Mouse (Mus musculus): ENCODE measurements around the gene Sestd1. TPM values are rescaled to one million over a fixed set of nuclear protein-coding genes. Genes with fewer than 3 reads are reported as not detected.
A peak's percentile ranks its signal among the peaks of the same experiment; 100 is the strongest.

Gene Sestd1
- total RNA-seq (2015) (13.9 and 15.8 TPM in 2 replicates), total RNA-seq (2017) (21.1 and 25.6 TPM in 2 replicates)

DNA sequence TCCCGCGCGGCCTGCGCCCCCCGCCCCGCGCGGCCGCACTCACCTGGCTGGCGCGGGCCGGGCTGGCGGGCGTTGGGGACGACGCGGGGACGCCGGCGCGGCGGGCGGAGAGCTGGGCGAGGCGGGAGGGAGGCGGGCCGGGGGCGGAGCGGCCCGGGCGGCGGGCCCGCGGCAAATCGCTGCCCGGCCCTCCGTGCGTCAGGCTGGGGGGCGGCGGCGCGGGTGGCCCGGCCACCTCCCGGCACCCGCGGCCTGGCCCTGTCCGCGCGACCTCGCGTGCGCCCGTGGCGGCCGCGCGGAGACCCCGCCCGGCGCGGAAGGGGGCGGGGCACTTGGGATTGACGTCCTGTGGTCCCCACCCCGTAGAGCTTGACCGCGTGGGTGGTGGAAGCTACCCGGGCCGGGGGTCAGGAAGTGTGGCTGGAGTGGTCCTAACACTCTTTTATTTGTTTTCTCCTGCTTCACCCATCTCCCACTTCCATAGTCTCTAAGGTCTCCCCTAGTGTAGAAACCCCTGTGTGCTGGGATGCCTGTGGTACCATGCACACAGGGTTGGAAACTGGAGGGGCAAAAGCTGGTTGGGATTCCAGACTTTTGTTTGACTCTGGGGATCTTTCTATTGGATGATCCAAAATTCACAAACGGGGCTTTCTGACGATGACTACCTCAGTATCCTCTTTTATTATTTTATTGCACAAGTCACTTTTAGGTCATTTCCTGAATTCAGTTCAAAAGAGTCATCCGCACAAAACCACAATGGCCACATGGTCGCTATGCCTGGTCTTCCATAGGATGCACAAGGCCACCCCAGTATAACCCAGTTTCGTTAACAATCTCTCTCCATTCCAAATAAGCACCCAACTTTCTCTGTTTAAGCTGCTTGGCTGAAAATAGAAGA, at the start of gene Sestd1:
Gene Sestd1, minus strand, starts transcription at position 81 of the 898 bp plus-strand sequence.
- peak; percentile 73 for ATAC-seq (ENCODE audit: poor library complexity, severe bottlenecking)

- ATAC-seq (ENCODE audit: poor library complexity, severe bottlenecking): no peak
Measured at GRCm38 (mm10) chr2:77327246-77327645, 46.9 kb upstream of the Sestd1 start.

DNA sequence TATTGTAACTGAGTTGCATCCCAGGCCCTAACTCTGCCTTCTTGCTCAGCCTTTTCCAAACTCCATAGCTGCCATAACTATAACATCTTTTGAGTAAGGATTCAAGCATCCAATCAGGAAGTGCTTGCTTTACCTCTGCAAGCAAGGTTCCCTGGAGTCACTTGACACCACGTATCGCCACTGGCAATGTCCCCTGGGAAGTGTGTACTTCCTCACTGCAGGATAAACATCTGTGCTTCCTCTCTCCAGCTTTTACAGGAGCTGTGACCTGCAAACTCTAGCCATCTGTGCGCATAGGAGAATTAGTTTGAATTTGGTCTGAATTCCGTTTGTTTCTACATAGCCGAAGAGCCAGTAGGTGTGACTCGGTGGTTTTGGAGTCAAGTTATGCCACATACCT, 43.3 kb upstream of the Sestd1 start:
- no peak for ATAC-seq (ENCODE audit: poor library complexity, severe bottlenecking)

DNA sequence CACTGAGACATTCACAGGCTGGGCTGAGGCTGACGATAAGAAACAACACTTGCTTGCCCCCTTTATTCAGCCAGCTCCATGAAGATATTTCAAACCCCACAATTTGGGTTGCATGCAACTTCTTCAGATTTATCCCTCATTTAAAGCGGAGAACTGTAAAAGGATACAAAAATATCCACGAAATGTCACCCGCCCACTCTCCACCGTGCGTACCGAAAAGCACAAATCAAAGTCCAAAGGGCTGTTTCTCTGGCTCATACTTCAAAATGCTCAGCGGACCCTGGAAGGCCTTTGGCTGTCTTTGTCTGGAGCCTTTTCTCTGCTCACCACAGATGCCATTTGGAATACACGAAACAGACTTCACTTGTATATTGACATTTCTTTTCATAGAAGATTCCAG, 42.8 kb upstream of the Sestd1 start:
- ATAC-seq (ENCODE audit: poor library complexity, severe bottlenecking): no peak

DNA sequence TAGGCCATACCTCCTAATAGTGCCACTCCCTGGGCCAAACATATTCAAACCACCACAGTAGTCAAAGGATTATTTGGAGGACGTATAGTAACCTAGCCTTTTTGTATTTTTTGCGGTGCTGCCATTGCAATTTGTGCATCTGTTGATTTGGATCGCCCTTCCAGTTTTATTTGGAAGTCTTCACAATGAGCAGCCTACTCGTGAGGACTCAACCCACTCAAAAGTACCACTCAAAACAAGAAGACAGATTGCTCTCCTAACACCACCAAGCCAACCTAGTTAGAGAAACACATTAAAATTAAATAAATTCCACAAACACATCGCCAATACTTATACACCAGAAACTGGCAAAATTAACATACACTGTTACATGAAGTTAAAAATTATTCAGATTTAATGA, 38.8 kb upstream of the Sestd1 start:
- no peak for ATAC-seq (ENCODE audit: poor library complexity, severe bottlenecking)

DNA sequence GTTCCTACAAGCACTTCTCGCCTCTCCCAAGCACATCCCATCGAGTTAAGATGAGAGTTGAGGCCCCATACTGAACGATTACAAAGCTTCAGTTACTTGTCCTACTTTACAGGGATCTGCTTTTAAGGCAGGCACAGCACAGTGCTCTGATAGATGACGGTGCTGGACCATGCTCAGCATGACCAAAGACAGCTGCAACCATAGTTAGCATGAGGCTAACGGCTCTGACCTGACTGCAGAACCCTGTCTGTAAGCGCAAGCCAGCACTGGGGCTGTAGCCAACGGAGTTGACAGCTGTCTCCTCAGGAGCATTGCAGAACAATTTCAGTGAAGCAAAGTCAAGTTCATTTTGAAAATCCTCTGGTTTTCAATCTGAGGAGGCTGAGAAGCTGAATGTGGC, 36.6 kb upstream of the Sestd1 start:
- no peak for ATAC-seq (ENCODE audit: poor library complexity, severe bottlenecking)

DNA sequence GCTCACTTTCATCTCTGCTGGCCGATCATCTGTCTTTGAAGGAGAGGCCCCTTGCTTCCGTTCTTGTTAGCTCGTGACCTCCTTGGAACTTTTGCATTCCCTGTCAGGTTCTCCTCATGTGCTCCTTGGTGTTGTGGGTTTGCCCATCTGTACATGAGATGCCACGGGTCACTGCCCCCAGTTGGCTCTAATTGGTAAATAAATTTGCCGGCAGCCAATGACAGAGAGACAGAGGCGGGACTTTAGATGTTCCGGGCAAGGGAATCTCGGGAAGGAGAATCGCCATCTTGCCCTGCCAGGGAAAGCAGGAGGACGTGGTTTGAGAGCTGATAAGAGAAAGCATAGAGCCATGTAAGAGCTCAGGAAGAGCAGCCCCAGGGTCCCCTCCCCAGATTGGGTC, 33.5 kb upstream of the Sestd1 start:
- no peak for ATAC-seq (ENCODE audit: poor library complexity, severe bottlenecking)

GRCm38 (mm10) chr2:77312616-77313015, 32.2 kb upstream of the Sestd1 start:
- no peak for ATAC-seq (ENCODE audit: poor library complexity, severe bottlenecking)

- ATAC-seq (ENCODE audit: poor library complexity, severe bottlenecking): peak; percentile 88
Measured at GRCm38 (mm10) chr2:77309313-77309712, 28.9 kb upstream of the Sestd1 start.

DNA sequence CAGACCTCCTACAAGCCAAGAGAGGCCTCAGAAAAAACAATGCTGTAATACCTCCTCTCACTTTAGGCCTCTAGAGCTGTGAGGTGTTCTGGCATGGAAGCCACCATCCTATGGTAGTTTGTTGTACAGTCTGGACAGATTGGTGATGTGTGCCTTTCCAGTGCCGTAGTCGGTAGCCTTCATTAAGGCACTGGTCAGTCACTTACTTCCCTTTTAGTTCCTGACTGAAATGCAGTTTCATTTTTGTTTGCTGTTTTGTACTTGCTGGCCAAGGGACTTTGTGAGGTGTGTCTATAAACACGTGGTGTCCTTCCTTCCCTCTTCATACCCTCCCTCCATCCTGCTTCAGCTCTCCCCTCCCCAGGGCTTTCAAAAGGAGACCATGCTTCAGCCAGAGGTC, 24.1 kb upstream of the Sestd1 start:
- peak; percentile 82 for ATAC-seq (ENCODE audit: poor library complexity, severe bottlenecking)

DNA sequence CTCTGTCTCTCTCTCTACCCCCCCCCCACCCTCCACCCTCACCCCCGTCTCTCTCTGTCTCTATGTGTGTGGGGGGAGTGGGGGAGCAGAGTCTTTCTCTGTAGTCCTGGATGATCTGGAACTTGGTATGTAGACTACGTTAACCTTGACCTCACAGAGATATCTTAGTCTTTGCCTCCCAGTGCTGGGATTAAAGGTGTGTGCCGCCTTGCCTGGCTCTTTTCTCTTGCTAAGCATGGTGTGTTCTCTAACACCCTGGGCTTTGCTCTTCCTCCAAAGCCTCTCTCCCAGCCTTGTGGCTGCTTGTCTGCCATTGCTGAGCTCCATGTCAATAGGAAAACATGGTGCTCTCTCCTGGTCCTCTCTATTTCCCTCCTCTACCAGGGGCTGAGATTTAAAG, 23.3 kb upstream of the Sestd1 start:
- no peak for ATAC-seq (ENCODE audit: poor library complexity, severe bottlenecking)

GRCm38 (mm10) chr2:77302655-77303348, 22.4 kb upstream of the Sestd1 start:
- no peak for ATAC-seq (ENCODE audit: poor library complexity, severe bottlenecking)

GRCm38 (mm10) chr2:77301687-77302389, 21.4 kb upstream of the Sestd1 start:
- no peak for ATAC-seq (ENCODE audit: poor library complexity, severe bottlenecking)

GRCm38 (mm10) chr2:77289701-77290100, 9.3 kb upstream of the Sestd1 start:
- ATAC-seq (ENCODE audit: poor library complexity, severe bottlenecking): no peak

DNA sequence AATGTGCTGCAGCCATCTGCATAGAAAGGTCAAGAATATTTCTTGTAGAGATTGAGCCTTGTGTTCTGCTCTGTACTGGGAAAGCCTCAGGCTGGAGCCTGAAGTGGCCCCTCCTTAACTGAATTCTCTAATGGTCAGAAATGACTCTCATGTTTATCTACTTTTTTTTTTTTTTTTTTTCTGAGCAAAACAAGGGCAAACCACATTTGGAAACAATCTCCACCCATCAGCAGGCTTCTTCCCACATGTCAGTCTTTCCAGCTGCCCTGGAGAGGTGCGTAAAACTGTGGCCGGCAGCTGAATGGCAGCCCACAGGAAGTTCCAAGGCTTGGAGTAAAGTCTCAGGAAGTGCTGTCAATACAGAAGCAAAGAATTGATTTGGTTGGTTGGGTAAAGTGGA, 6.4 kb upstream of the Sestd1 start:
- ATAC-seq (ENCODE audit: poor library complexity, severe bottlenecking): no peak

- ATAC-seq (ENCODE audit: poor library complexity, severe bottlenecking): peak; percentile 45
Measured at GRCm38 (mm10) chr2:77284281-77284899, 4.0 kb upstream of the Sestd1 start.

- no peak; the same call in 1 of the 2 replicates for ATAC-seq (ENCODE audit: poor library complexity, severe bottlenecking)
Measured at GRCm38 (mm10) chr2:77279861-77280511, 406 bp downstream of the Sestd1 start.

DNA sequence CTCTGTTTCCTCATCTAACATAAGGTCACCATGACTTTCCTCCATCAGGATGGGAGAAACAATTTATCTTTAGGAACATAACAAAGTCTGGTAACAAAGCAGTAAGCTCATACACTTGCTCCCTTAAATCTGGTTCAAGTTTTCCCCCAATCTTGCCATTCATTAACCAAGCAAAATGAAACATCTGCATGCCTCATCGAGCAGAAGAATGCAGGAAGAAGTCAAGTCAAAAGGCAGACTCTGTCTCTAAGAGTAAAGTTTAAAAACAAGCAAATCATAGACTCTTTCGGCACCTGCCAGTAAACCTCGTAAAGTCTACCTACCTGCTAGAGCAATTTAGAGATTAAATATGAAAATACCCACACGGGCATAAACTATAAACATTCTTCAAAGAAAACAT, 3.1 kb downstream of the Sestd1 start:
- no peak for ATAC-seq (ENCODE audit: poor library complexity, severe bottlenecking)

GRCm38 (mm10) chr2:77275851-77276250, 4.5 kb downstream of the Sestd1 start:
- no peak for ATAC-seq (ENCODE audit: poor library complexity, severe bottlenecking)

- ATAC-seq (ENCODE audit: poor library complexity, severe bottlenecking): no peak
Measured at GRCm38 (mm10) chr2:77274976-77275641, 5.3 kb downstream of the Sestd1 start.
